Mouse (Mus musculus) heart, postnatal 0 days (tissue): ENCODE data around the gene Zbtb1. TPM values are rescaled to one million over a fixed set of nuclear protein-coding genes. Genes with fewer than 3 reads are reported as not detected.
A peak's percentile ranks its signal among the peaks of the same experiment; 100 is the strongest.

Experiments used
- ATAC-seq: fragments of 200-750 bp; cut with Nextera tagmentation; 2 replicates; pipeline ENCODE4 v1.8.0; 2017; ENCODE audit warnings: low read depth, moderate number of reproducible peaks, moderate library complexity; ENCODE audit not compliant: insufficient read depth
- DNase-seq: peaks from one replicate; pipeline ENCODE4 v3.0.0-alpha.2; 2016; ENCODE audit warnings: low spot score
- H3K27ac ChIP-seq: fragments of 300-500 bp; sonication (generic); 2 replicates; pipeline ENCODE4 v1.5.1; 2014; ENCODE audit warnings: low read depth, mild to moderate bottlenecking
- H3K27me3 ChIP-seq: fragments of 300-500 bp; sonication (generic); 2 replicates; pipeline ENCODE4 v1.6.1; 2014; ENCODE audit warnings: low read length, mixed read lengths; ENCODE audit not compliant: control insufficient read depth, insufficient read depth
- H3K36me3 ChIP-seq: fragments of 300-500 bp; sonication (generic); replicated peaks from 2 replicates; pipeline ENCODE4 v1.6.1; 2014; ENCODE audit warnings: low read length, mixed read lengths; ENCODE audit not compliant: control insufficient read depth, insufficient read depth
- H3K4me1 ChIP-seq: fragments of 300-500 bp; sonication (generic); 2 replicates; pipeline ENCODE4 v1.6.1; 2014; ENCODE audit warnings: antibody characterized with exemption; ENCODE audit not compliant: control insufficient read depth, insufficient read depth
- H3K4me2 ChIP-seq: fragments of 300-500 bp; sonication (generic); 2 replicates; pipeline ENCODE4 v1.6.1; 2014; ENCODE audit warnings: low read depth, mild to moderate bottlenecking, low read length, moderate library complexity
- H3K4me3 ChIP-seq: fragments of 300-500 bp; sonication (generic); 2 replicates; pipeline ENCODE4 v1.5.1; 2014; ENCODE audit warnings: low read depth, low read length
- H3K9ac ChIP-seq: fragments of 300-500 bp; sonication (generic); replicated peaks from 2 replicates; pipeline ENCODE4 v1.6.1; 2014; ENCODE audit warnings: low read depth, low read length, mixed read lengths
- H3K9me3 ChIP-seq: fragments of 300-500 bp; sonication (generic); replicated peaks from 2 replicates; pipeline ENCODE4 v1.6.1; 2016; ENCODE audit warnings: low read length; ENCODE audit not compliant: control insufficient read depth
- CTCF ChIP-seq: IDR thresholded peaks from 2 replicates; pipeline ENCODE4 v1.5.1; 2016; ENCODE audit warnings: antibody characterized with exemption, control low read depth, low read depth
- EP300 ChIP-seq: IDR thresholded peaks from 2 replicates; pipeline ENCODE4 v1.6.1; 2016; ENCODE audit warnings: antibody characterized with exemption, low read depth
- WGBS: fragments of 180-500 bp; shearing (Covaris S2); extraction: QIAGEN DNeasy Blood & Tissue Kit; methylation state at CpG from one replicate; pipeline ENCODE4 v1.1.7; 2014; 5-methylcytosine and 5-hydroxymethylcytosine counted together
- polyA plus RNA-seq: library from polyadenylated mRNA; unstranded; fragments of >200 nt; fragmentation: Nextera tagmentation; extraction: Ambion mirVana; gene quantifications from 2 replicates; pipeline ENCODE4 v1.2.1, GENCODE M21; 2015
- total RNA-seq: library from RNA; depleted of rRNA; stranded (reverse); fragments of >200 nt; gene quantifications from 2 replicates; pipeline ENCODE4 v1.2.3, GENCODE M21; 2014; ENCODE audit warnings: low replicate concordance

The Zbtb1 gene
- total and polyA plus RNA-seq, 2 experiments from 2014 or later, result 4.6 to 5.0 TPM

GRCm38 (mm10) chr12:76367096-76367995 lies 2.7 kb upstream of the Zbtb1 start:
- ATAC-seq, result no peak
- DNase-seq, result no peak
- H3K4me1 ChIP-seq, result peaks cover 23% of the 10 kb centered on the region
- H3K4me2 ChIP-seq, result peak overlapping the region; percentile 81
- no peaks in the 10 kb centered on the region for H3K36me3 ChIP-seq
- WGBS, result 18% methylated on average over 14 of the region's 14 CpGs
- H3K27me3 ChIP-seq, result no peaks in the 10 kb centered on the region
- TF ChIP-seq CTCF (no peak), EP300 (no peak)
- H3K27ac ChIP-seq, result peak overlapping the region; percentile 94
- peak overlapping the region; percentile 66; the same call in 1 of the 2 replicates for H3K4me3 ChIP-seq
- peak overlapping the region; percentile 82 for H3K9ac ChIP-seq
- H3K9me3 ChIP-seq, result no peaks in the 10 kb centered on the region

- Histone ChIP-seq H3K9ac (peak overlapping the region; percentile 82; the same call in 1 of the 2 replicates), H3K36me3 (no peaks in the 10 kb centered on the region), H3K4me3 (peak overlapping the region; percentile 66), H3K4me1 (peaks cover 27% of the 10 kb centered on the region), H3K9me3 (no peaks in the 10 kb centered on the region), H3K27me3 (no peaks in the 10 kb centered on the region), H3K4me2 (peak overlapping the region; percentile 81), H3K27ac (peak overlapping the region; percentile 94)
- 13% methylated on average over 9 of the region's 9 CpGs for WGBS
- no peak for DNase-seq
- ATAC-seq, result no peak
- TF ChIP-seq CTCF (no peak), EP300 (no peak)
Observed at GRCm38 (mm10) chr12:76368201-76368789, 1.8 kb upstream of the Zbtb1 start.

- no peaks in the 10 kb centered on the region for H3K27me3 ChIP-seq
- peak; percentile 15 for ATAC-seq
- peak overlapping the region; percentile 81 for H3K4me2 ChIP-seq
- DNase-seq, result peak; percentile 39
- H3K9ac ChIP-seq, result peak overlapping the region; percentile 82
- peak overlapping the region; percentile 94 for H3K27ac ChIP-seq
- H3K4me1 ChIP-seq, result peaks cover 27% of the 10 kb centered on the region
- 2% methylated on average over 26 of the region's 26 CpGs for WGBS
- no peaks in the 10 kb centered on the region for H3K36me3 ChIP-seq
- H3K4me3 ChIP-seq, result peak overlapping the region; percentile 66
- no peaks in the 10 kb centered on the region for H3K9me3 ChIP-seq
- TF ChIP-seq EP300, result no peak
- no peak for TF ChIP-seq CTCF
Observed at GRCm38 (mm10) chr12:76368790-76369205, 1.3 kb upstream of the Zbtb1 start.

- TF ChIP-seq EP300 (no peak), CTCF (no peak)
- DNase-seq (peak; percentile 85), ATAC-seq (peak; percentile 83)
- H3K36me3 ChIP-seq, result no peaks in the 10 kb centered on the region
- no peaks in the 10 kb centered on the region for H3K27me3 ChIP-seq
- peak within 1 kb of the TSS; percentile 82 for H3K9ac ChIP-seq
- H3K4me3 ChIP-seq, result peak within 1 kb of the TSS; percentile 66
- H3K4me2 ChIP-seq, result peak within 1 kb of the TSS; percentile 81
- peak within 1 kb of the TSS; percentile 94 for H3K27ac ChIP-seq
- H3K9me3 ChIP-seq, result no peaks in the 10 kb centered on the region
- WGBS, result under 1% methylated on average over 69 of the region's 96 CpGs
- peaks cover 27% of the 10 kb centered on the region for H3K4me1 ChIP-seq
Observed at GRCm38 (mm10) chr12:76369206-76369977, 674 bp upstream of the Zbtb1 start, which contains the start of gene Zbtb25. Gene Zbtb25, minus strand, starts transcription at chr12:76369602.

GRCm38 (mm10) chr12:76370831-76371571 lies 935 bp downstream of the Zbtb1 start:
- Histone ChIP-seq H3K27me3 (no peaks in the 10 kb centered on the region), H3K27ac (peak overlapping the region; percentile 94), H3K4me2 (peak overlapping the region; percentile 81), H3K9me3 (no peaks in the 10 kb centered on the region), H3K36me3 (no peaks in the 10 kb centered on the region), H3K9ac (peak overlapping the region; percentile 82), H3K4me1 (peaks cover 34% of the 10 kb centered on the region), H3K4me3 (peak overlapping the region; percentile 66)
- ATAC-seq (peak; percentile 69), DNase-seq (peak; percentile 82)
- TF ChIP-seq EP300 (no peak), CTCF (no peak; the same call in 1 of the 2 replicates)
- 0% methylated on average over 45 of the region's 63 CpGs for WGBS
